In the genomic region with DNA sequence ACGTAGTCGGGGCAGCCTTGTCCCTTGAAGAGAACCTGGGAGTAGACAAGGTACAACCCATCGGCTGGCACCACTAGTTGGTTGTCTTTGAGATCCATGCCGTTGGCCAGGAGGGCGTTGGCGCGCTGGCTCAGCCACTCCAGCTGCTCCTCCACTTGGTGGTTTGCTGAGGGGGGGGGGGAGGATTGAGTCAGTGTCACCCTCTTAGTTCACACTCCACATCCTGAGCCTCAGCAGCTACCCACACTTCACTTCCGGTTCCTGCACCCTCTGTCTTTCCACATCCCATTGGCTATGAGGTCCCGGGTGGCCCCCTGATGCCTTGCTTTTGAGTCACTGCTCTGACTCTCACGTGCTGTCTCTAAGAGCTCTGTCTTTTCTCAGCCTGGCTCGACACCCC, we compare ENCODE assay signal across 11 mouse cellular contexts. TPM values are rescaled to one million over a fixed set of nuclear protein-coding genes. Genes with fewer than 3 reads are reported as not detected.
A peak's percentile ranks its signal among the peaks of the same experiment; 100 is the strongest.
DNase-seq lines count a peak whose midpoint lies in the region; ATAC-seq lines count a peak whose summit lies in the region.
"Had no signal": no experiment of that assay in that cellular context is flagged by ENCODE, and none has a peak within 500 bp of the region (broad histone marks: within the 10 kb centered on the region; RNA-seq: fewer than 3 reads in every experiment).

No protein-coding gene starts in this region.

- no peak overlapping the region for H3K27ac ChIP-seq in hindbrain, embryonic 10.5 days
- H3K27ac ChIP-seq: embryonic facial prominence, embryonic 12.5 days; midbrain, embryonic 12.5 days had no signal

- 86% methylated on average over 11 of the region's 11 CpGs for WGBS in hindbrain, embryonic 10.5 days

- H3K9me3 ChIP-seq in hindbrain, embryonic 10.5 days = no peaks in the 10 kb centered on the region
- H3K9me3 ChIP-seq: embryonic facial prominence, embryonic 12.5 days; midbrain, embryonic 12.5 days had no signal

- H3K36me3 ChIP-seq in hindbrain, embryonic 10.5 days = no peaks in the 10 kb centered on the region
- H3K36me3 ChIP-seq: embryonic facial prominence, embryonic 12.5 days; midbrain, embryonic 12.5 days had no signal

- peak; percentile 40 for DNase-seq in 3T3-L1 (ENCODE audit: low read depth, low spot score)
- DNase-seq in B cell, adult 2 months = peak; percentile 77 to 82
- DNase-seq in natural killer cell, adult 2 months (ENCODE audit: low spot score in 2 of 2) = peak; percentile 88 to 89
- DNase-seq in hindbrain, embryonic 10.5 days (ENCODE audit: low spot score) = no peak
- DNase-seq in neural tube, embryonic 10.5 days (ENCODE audit: extremely low spot score, low spot score) = no peak
- no peak for DNase-seq in right cerebral cortex, adult 18-20 months
- DNase-seq: adrenal gland, postnatal 36 days had no signal

- H3K4me3 ChIP-seq in hindbrain, embryonic 10.5 days = no peak overlapping the region
- H3K4me3 ChIP-seq: embryonic facial prominence, embryonic 12.5 days; midbrain, embryonic 12.5 days had no signal

- ATAC-seq in inflammation-experienced regulatory T-cells, adult 6 months = peak; percentile 78

- H3K27me3 ChIP-seq in hindbrain, embryonic 10.5 days (ENCODE audit: insufficient read depth, poor library complexity, severe bottlenecking) = peaks cover 95% of the 10 kb centered on the region

- H3K4me1 ChIP-seq in hindbrain, embryonic 10.5 days (replicated peaks) = peaks cover 23% of the 10 kb centered on the region

RNA-seq across cellular contexts. Expression of a gene that starts 1.4 kb away (rescaled TPM):
- polyA plus RNA-seq in inflammation-experienced regulatory T-cells, adult 6 months (2017; shearing (Covaris generic)) = 10 to 100 TPM; 20.9 to 28.8 (median 24.9) TPM
- not detected in 2 replicates for polyA plus RNA-seq in hindbrain, embryonic 10.5 days (2016; fragmentation: Nextera tagmentation; extraction: Ambion mirVana)
- polyA plus RNA-seq: midbrain, embryonic 12.5 days had no signal

RNA-seq across cellular contexts. Expression of a gene that starts 4.8 kb away (rescaled TPM):
- polyA plus RNA-seq in inflammation-experienced regulatory T-cells, adult 6 months (2017; shearing (Covaris generic)) = 100 to 1,000 TPM in 1 of 3 experiments, 10 to 100 TPM in 2; 34.4 to 113 (median 95.2) TPM
- polyA plus RNA-seq in hindbrain, embryonic 10.5 days (2016; fragmentation: Nextera tagmentation; extraction: Ambion mirVana) = not detected in 2 replicates
- polyA plus RNA-seq: midbrain, embryonic 12.5 days had no signal

RNA-seq across cellular contexts. Expression of a gene that starts 6.2 kb away (rescaled TPM):
- 100 to 1,000 TPM; 112 to 242 (median 186) TPM for polyA plus RNA-seq in inflammation-experienced regulatory T-cells, adult 6 months (2017; shearing (Covaris generic))
- polyA plus RNA-seq in hindbrain, embryonic 10.5 days (2016; fragmentation: Nextera tagmentation; extraction: Ambion mirVana) = 0.17 and 0.19 TPM in 2 replicates

RNA-seq across cellular contexts. Expression of a gene that starts 12.2 kb away (rescaled TPM):
- 10 to 100 TPM in 1 of 3 experiments, 1 to 10 TPM in 2; 6.4 to 11.2 (median 8.8) TPM for polyA plus RNA-seq in inflammation-experienced regulatory T-cells, adult 6 months (2017; shearing (Covaris generic))
- 4.8 and 11.9 TPM in 2 replicates for polyA plus RNA-seq in hindbrain, embryonic 10.5 days (2016; fragmentation: Nextera tagmentation; extraction: Ambion mirVana)

RNA-seq across cellular contexts. Expression of a gene that starts 20.2 kb away (rescaled TPM):
- polyA plus RNA-seq in inflammation-experienced regulatory T-cells, adult 6 months (2017; shearing (Covaris generic)) = under 1 TPM in 2 of 3 experiments, not detected in 1; 0.67 to 0.68 TPM
- polyA plus RNA-seq in hindbrain, embryonic 10.5 days (2016; fragmentation: Nextera tagmentation; extraction: Ambion mirVana) = 0.42 and 0.46 TPM in 2 replicates
- polyA plus RNA-seq: embryonic facial prominence, embryonic 12.5 days; large intestine, adult 2 months had no signal

Comparison
In these comparisons a context has a peak if more than half of its experiments do, and no peak if none do; other contexts are left out.
1. DNase-seq: peak in 3T3-L1 (single experiment), B cell, adult 2 months (2 of 2) and natural killer cell, adult 2 months (2 of 2); none in hindbrain, embryonic 10.5 days (single experiment), neural tube, embryonic 10.5 days (single experiment) and right cerebral cortex, adult 18-20 months (single experiment).
2. RNA of a gene that starts 1.4 kb away (polyA plus RNA-seq): 20.9 to 28.8 TPM in inflammation-experienced regulatory T-cells, adult 6 months; not detected in hindbrain, embryonic 10.5 days; every median in the first group is over 10 times any median in the second.
3. RNA of a gene that starts 4.8 kb away (polyA plus RNA-seq): 34.4 to 113 TPM in inflammation-experienced regulatory T-cells, adult 6 months; not detected in hindbrain, embryonic 10.5 days; every median in the first group is over 10 times any median in the second.
4. RNA of a gene that starts 6.2 kb away (polyA plus RNA-seq): 112 to 242 TPM in inflammation-experienced regulatory T-cells, adult 6 months; 0.17 to 0.19 TPM in hindbrain, embryonic 10.5 days; every median in the first group is over 10 times any median in the second.